Mouse (Mus musculus) MEL (cell line): Measurements from ENCODE around the gene Senp3.

Experiments
- CTCF ChIP-seq, 3 experiments: IDR thresholded peaks in 2 of 3; conservative IDR thresholded peaks in 1 of 3; 2 replicates each; pipeline ENCODE4 v1.5.1; 2011 to 2012; ENCODE audit warnings: low read length in 3 of 3, low read depth in 2 of 3, mild to moderate bottlenecking in 2 of 3, improper control_type of control experiment in 1 of 3, inconsistent platforms in 1 of 3, mixed read lengths in 1 of 3, moderate library complexity in 1 of 3; ENCODE audit not compliant: control insufficient read depth in 1 of 3, insufficient read depth in 1 of 3, poor library complexity in 1 of 3, severe bottlenecking in 1 of 3
- GATA1 ChIP-seq: IDR thresholded peaks from 2 replicates; pipeline ENCODE4 v1.6.1; 2011; ENCODE audit warnings: low read depth, low read length, improper control_type of control experiment
- MAZ ChIP-seq: IDR thresholded peaks from 2 replicates; pipeline ENCODE4 v1.6.1; 2012; ENCODE audit warnings: low read depth, mild to moderate bottlenecking, inconsistent platforms, low read length, improper control_type of control experiment
- POLR2A ChIP-seq, 2 experiments: IDR thresholded peaks; 2 replicates each; pipeline ENCODE4 v1.6.1; 2011 to 2012; ENCODE audit warnings: low read length in 2 of 2, mild to moderate bottlenecking in 2 of 2, control low read depth in 1 of 2, improper control_type of control experiment in 1 of 2, low read depth in 1 of 2, moderate library complexity in 1 of 2; ENCODE audit not compliant: control insufficient read depth in 1 of 2, insufficient read depth in 1 of 2, poor library complexity in 1 of 2
- RCOR1 ChIP-seq: IDR thresholded peaks from 2 replicates; pipeline ENCODE4 v1.6.1; 2012; ENCODE audit warnings: low read depth, mild to moderate bottlenecking, inconsistent platforms, low read length, improper control_type of control experiment
- SIN3A ChIP-seq: IDR thresholded peaks from 2 replicates; pipeline ENCODE4 v1.6.1; 2012; ENCODE audit warnings: low read length, improper control_type of control experiment, inconsistent platforms
- USF2 ChIP-seq, 2 experiments: IDR thresholded peaks; 2 replicates each; pipeline ENCODE4 v1.6.1; 2011 to 2012; ENCODE audit warnings: improper control_type of control experiment in 2 of 2, low read length in 2 of 2, borderline replicate concordance in 1 of 2, inconsistent platforms in 1 of 2, low read depth in 1 of 2, mild to moderate bottlenecking in 1 of 2; ENCODE audit not compliant: insufficient read depth in 1 of 2
- ZKSCAN1 ChIP-seq: IDR thresholded peaks from 2 replicates; pipeline ENCODE4 v1.6.1; 2012; ENCODE audit warnings: low read depth, mild to moderate bottlenecking, inconsistent platforms, low read length, improper control_type of control experiment, moderate library complexity

GRCm38 (mm10) chr11:69719423-69719822, 37.5 kb upstream of the Senp3 start:
- TF ChIP-seq CTCF (IDR thresholded peaks at IDR 0.05 in 2 of 3, conservative IDR thresholded peaks at IDR 0.05 in 1 of 3; ENCODE audit: control insufficient read depth in 1 of 3, insufficient read depth in 1 of 3, low read depth in 2 of 3, low read length in 3 of 3, poor library complexity in 1 of 3, severe bottlenecking in 1 of 3) (peak; percentile 48 to 63 (median 62); a peak in 5 of 6 replicates), MAZ (no peak), POLR2A (IDR thresholded peaks at IDR 0.05; ENCODE audit: control insufficient read depth in 1 of 2, insufficient read depth in 1 of 2, low read depth in 1 of 2, low read length in 2 of 2, poor library complexity in 1 of 2) (no peak), GATA1 (no peak), ZKSCAN1 (no peak), SIN3A (no peak), RCOR1 (no peak), USF2 (IDR thresholded peaks at IDR 0.05; ENCODE audit: borderline replicate concordance in 1 of 2, insufficient read depth in 1 of 2, low read depth in 1 of 2, low read length in 2 of 2) (no peak)
